Mouse (Mus musculus) left cerebral cortex, adult 2 months (tissue): ENCODE data around the gene Trmt13. TPM values are rescaled to one million over a fixed set of nuclear protein-coding genes. Genes with fewer than 3 reads are reported as not detected.

ENCODE experiments used
- DNase-seq, 2 experiments: peaks; one replicate each; pipeline ENCODE4 v3.0.0; 2021 to 2022; ENCODE audit warnings: low spot score in 2 of 2, mixed read lengths in 1 of 2; ENCODE audit errors: extremely low spot score in 1 of 2
- H3K27ac ChIP-seq: fragments of 200-600 bp; 2 replicates; pipeline ENCODE4 v1.8.1; 2022
- H3K4me3 ChIP-seq: fragments of 200-600 bp; 2 replicates; pipeline ENCODE4 v1.8.1; 2022
- CTCF ChIP-seq: fragments of 200-600 bp; IDR thresholded peaks from 2 replicates; pipeline ENCODE4 v1.8.1; 2022; ENCODE audit warnings: antibody characterized with exemption, mild to moderate bottlenecking, moderate library complexity
- intact Hi-C: fragments of 180-260 bp; cut with DNase I; formaldehyde crosslinking; loops from one replicate; pipeline ENCODE4 v1.15.1; 2025
- total RNA-seq, 2 experiments: library from RNA; stranded (reverse); gene quantifications; 2 replicates each; pipeline ENCODE4 v1.2.3; 2021

Gene Trmt13
- total RNA-seq, 2 experiments from 2014 or later: 17.4 to 19.4 TPM

GRCm38 (mm10) chr3:116631459-116631858 is 17.1 kb upstream of the Trmt13 start:
- no peak overlapping the region for H3K27ac ChIP-seq
- no peak for DNase-seq
- TF ChIP-seq CTCF: no peak
- intact Hi-C loops: no loop called here
- no peak overlapping the region for H3K4me3 ChIP-seq

GRCm38 (mm10) chr3:116622641-116623040 is 8.3 kb upstream of the Trmt13 start:
- no peak for DNase-seq
- no peak overlapping the region for H3K27ac ChIP-seq
- H3K4me3 ChIP-seq: no peak overlapping the region
- intact Hi-C loops: no loop called here
- TF ChIP-seq CTCF: no peak

GRCm38 (mm10) chr3:116620636-116621370 is 6.4 kb upstream of the Trmt13 start:
- H3K27ac ChIP-seq: no peak overlapping the region
- no peak for DNase-seq

GRCm38 (mm10) chr3:116618855-116619254 is 4.5 kb upstream of the Trmt13 start:
- no peak for TF ChIP-seq CTCF
- peak overlapping the region; percentile 5; the same call in 1 of the 2 replicates for H3K27ac ChIP-seq
- no peak for DNase-seq
- no peak overlapping the region for H3K4me3 ChIP-seq
- intact Hi-C loops: no loop called here

More at GRCm38 (mm10) chr3:116620636-116621370, 6.4 kb upstream of the Trmt13 start:
- H3K4me3 ChIP-seq: no peak overlapping the region
- intact Hi-C loops: no loop called here
- TF ChIP-seq CTCF: no peak

GRCm38 (mm10) chr3:116615318-116616068 is 1.1 kb upstream of the Trmt13 start:
- Histone ChIP-seq H3K4me3 (no peak overlapping the region), H3K27ac (peak overlapping the region; percentile 38; the same call in 1 of the 2 replicates)
- TF ChIP-seq CTCF: no peak
- intact Hi-C loops: no loop called here
- DNase-seq: no peak

GRCm38 (mm10) chr3:116604570-116604969 is 9.8 kb downstream of the Trmt13 start:
- Histone ChIP-seq H3K27ac (no peak overlapping the region), H3K4me3 (no peak overlapping the region)
- no peak for DNase-seq
- TF ChIP-seq CTCF: no peak
- intact Hi-C loops: no loop called here

GRCm38 (mm10) chr3:116601781-116602180 is 12.6 kb downstream of the Trmt13 start:
- no peak for TF ChIP-seq CTCF

GRCm38 (mm10) chr3:116601005-116601404 is 13.4 kb downstream of the Trmt13 start:
- DNase-seq: no peak
- TF ChIP-seq CTCF: no peak
- no peak overlapping the region for H3K4me3 ChIP-seq
- no peak overlapping the region for H3K27ac ChIP-seq
- intact Hi-C loops: no loop called here

More at GRCm38 (mm10) chr3:116601781-116602180, 12.6 kb downstream of the Trmt13 start:
- H3K4me3 ChIP-seq: no peak overlapping the region
- no peak overlapping the region for H3K27ac ChIP-seq
- intact Hi-C loops: no loop called here
- no peak for DNase-seq

GRCm38 (mm10) chr3:116599705-116600104 is 14.7 kb downstream of the Trmt13 start:
- Histone ChIP-seq H3K4me3 (no peak overlapping the region), H3K27ac (no peak overlapping the region)
- DNase-seq: no peak
- intact Hi-C loops: no loop called here
- no peak for TF ChIP-seq CTCF

GRCm38 (mm10) chr3:116595603-116595991 is 18.8 kb downstream of the Trmt13 start:
- intact Hi-C loops: loop anchor here (2.0 kb wide), 1 partner anchor 153 kb away; no protein-coding TSS in a partner anchor
- H3K27ac ChIP-seq: no peak overlapping the region
- no peak for DNase-seq
- peak overlapping the region; percentile 93 for H3K4me3 ChIP-seq
- TF ChIP-seq CTCF: no peak

- TF ChIP-seq CTCF: no peak
- Histone ChIP-seq H3K27ac (peak within 1 kb of the TSS; percentile 87), H3K4me3 (peak within 1 kb of the TSS; percentile 93)
- intact Hi-C loops: loop anchor here (1.0 to 5.0 kb wide), 4 partner anchors 67 to 154 kb away; partner anchors contain the start of genes Mfsd14a, Rtca and Slc35a3
- DNase-seq: peak; percentile 98 to 99
These were observed 19.4 kb downstream of the Trmt13 start, which contains the start of gene Sass6 for GRCm38 (mm10) chr3:116594728-116595602. Gene Sass6 (plus strand): TSS chr3:116594982.
